Mouse (Mus musculus) erythroblast, adult 5-6 weeks (primary cell): ENCODE results near the gene Shmt1. TPM values are rescaled to one million over a fixed set of nuclear protein-coding genes. Genes with fewer than 3 reads are reported as not detected.

Experiments
- ATAC-seq: replicated peaks from 2 replicates; pipeline ENCODE4 v1.8.0; 2016; ENCODE audit warnings: moderate number of reproducible peaks, mild to moderate bottlenecking, moderate TSS enrichment, inconsistent platforms; ENCODE audit not compliant: poor library complexity, low FRiP score, severe bottlenecking
- total RNA-seq, 2 experiments: library from RNA; stranded (forward) in 1 of 2; stranded (reverse) in 1 of 2; fragments of 150-400 nt in 1 of 2; fragments of 200-764, 138-1000 nt in 1 of 2; gene quantifications; 2 replicates each; pipeline versions ENCODE4 v1.2.3 to v1.2.4; 2015 to 2017; ENCODE audit warnings: low replicate concordance in 2 of 2

The Shmt1 gene
- total RNA-seq, 2 experiments from 2014 or later = 1.5 to 10.9 TPM

- no peak for ATAC-seq
Observed at GRCm38 (mm10) chr11:60800892-60801291, 10.6 kb downstream of the Shmt1 start.

DNA sequence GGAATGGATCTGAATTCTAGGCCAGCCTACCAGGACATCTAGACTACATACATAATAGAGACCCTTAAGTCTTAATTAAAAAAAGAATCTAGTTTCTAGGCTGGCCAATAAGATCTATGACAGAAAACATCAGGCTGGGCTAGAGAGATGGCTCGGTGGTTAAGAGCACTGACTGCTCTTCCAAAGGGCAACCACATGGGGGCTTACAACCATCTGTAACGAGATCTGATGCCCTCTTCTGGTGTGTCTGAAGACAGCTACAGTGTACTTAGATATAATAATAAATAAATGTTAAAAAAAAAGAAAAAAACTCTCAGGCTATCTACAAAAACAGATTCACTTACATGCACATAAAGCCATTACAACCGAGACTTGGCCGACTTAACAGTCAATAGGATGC is 11.5 kb downstream of the Shmt1 start:
- ATAC-seq = no peak

DNA sequence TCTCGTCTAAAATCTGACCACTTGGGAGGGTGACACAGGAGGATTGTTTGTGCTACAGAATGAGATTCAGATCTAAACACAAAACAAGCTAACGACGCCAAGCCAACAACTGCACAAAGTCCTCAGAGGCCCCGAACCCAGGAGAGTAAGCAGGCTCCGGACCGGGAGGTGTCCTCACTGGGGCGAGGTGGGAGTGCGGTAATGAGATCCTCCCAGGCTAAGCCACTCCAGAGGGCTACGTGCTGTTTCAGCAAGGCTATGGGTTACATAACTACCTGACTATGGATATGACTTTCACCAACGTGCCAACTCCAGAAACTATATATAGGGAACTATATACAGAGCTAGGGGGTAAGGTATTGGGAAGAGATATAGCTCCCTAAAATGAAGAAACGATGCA is 15.2 kb downstream of the Shmt1 start:
- ATAC-seq = no peak

GRCm38 (mm10) chr11:60790472-60790871 is 21.0 kb downstream of the Shmt1 start:
- ATAC-seq = no peak

- no peak for ATAC-seq
Observed at GRCm38 (mm10) chr11:60787595-60787994, 23.9 kb downstream of the Shmt1 start.

DNA sequence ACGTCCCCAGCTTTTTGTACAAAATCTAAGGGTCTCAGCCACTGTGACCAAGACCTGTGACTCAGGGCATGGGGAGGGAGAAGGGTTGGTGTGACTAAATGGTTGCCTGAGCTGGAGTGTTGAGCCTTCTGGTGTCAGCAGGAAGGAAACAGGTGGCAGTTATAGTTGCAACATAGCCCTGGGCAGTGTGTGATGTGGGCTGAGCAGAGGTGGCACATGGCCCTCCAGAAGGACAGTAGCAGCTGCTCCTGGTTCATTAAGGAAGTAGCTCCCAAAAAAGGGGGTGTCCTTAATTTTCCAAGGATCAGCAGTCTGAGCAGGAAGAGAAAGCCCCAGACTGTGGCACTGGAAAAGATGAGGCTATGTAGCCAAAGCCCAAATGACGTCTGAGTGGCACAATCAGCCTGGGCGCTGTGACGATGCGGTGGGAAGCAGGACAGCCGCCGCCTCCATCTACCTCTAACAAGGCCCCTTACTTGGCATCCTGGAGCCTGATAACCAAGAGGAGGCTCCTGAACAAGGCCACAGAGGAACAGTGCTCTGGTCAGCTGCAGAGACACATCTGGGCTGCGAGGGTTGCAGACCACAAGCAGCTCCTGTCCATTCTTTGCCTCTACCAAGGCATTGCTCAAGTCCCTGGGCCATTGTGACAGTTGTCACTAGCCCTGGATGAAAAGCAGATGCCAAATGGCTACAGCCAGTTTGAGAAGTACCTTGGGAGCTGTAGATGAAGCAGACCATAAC is 27.2 kb downstream of the Shmt1 start:
- ATAC-seq = no peak

- no peak for ATAC-seq
Observed at GRCm38 (mm10) chr11:60779673-60780189, 31.8 kb downstream of the Shmt1 start.

DNA sequence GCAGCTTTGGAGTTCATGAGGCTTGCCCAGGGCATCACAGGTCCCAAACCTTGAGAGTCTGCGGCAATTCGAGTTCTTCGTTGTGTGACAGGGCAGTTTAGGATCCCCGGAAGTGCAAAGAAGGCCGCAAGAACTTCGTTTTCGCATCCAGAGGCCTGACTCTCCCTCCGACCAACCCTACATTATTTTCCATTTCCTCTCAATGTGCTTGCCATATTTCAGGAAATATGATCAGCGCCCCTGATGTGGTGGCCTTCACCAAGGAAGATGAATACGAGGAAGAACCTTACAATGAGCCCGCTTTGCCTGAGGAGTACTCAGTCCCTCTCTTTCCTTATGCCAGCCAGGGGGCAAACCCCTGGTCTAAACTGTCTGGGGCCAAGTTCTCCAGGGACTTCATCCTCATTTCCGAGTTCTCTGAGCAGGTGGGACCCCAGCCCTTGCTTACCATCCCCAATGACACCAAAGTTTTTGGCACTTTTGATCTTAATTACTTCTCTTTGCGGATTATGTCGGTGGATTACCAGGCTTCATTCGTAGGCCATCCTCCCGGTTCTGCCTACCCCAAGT is 33.6 kb downstream of the Shmt1 start:
- no peak for ATAC-seq

- peak; percentile 90 for ATAC-seq
Observed at GRCm38 (mm10) chr11:60776829-60777740, 34.4 kb downstream of the Shmt1 start, which contains the start of the genes Top3a and Smcr8. TSS of gene Top3a (minus strand) at chr11:60777365. TSS of gene Smcr8 (plus strand) at chr11:60777524.

DNA sequence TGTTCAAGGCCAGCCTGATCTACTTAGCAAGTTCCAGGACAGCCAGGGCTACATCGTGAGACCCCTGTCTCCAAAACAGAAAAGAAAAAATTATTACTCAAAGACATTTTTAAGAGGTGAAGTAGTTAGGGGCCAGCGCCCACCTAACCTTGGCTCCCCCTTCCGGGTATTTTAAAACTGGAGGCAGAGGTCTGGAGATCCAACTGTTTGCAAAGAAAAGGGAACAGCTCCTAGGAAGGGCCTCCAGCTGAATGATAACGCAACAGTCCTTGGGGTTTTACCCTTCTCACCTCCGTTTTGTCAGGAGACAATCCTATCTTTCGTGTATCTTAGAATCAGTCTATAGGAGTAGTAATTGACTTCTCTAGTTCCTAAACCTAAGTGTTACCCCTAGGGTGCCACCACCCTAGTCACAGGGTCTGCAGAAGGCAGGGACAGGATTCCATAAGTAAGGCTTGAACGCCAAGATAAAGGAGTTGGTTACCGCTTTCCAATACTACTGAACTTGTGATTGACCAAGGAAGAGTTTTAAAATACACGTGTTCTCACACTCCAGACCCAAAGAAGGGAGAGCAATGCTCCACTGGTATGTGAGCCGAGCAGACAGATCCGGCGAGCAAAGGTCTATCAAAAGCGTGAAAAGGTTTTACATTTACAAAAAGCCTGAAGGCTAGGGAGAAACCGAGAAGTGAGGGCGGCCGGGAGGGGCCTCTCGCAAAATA is 35.2 kb downstream of the Shmt1 start:
- peak; percentile 13 for ATAC-seq

- ATAC-seq = no peak
Observed at GRCm38 (mm10) chr11:60775578-60775977, 35.9 kb downstream of the Shmt1 start.

DNA sequence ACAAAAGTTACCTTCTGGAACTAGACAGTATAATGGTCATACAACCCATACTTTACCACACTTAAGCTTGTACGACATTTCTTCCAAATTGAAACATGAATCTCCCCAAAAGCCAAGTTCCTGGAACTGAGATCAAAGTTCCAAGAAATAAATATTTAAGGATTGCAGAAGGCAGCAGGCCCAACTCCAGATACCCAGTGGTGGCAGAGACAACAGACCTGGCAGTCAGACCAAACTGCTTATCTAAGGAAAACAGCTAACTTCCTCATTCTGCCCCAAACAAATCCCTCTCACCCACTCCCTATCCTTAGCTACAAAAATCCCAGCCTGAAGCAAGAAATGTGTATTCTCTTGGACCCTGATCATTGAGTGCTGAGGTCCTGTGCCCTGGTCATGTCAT is 36.7 kb downstream of the Shmt1 start:
- ATAC-seq = no peak

- ATAC-seq = no peak
Observed at GRCm38 (mm10) chr11:60774158-60774689, 37.3 kb downstream of the Shmt1 start.

GRCm38 (mm10) chr11:60772161-60772560 is 39.4 kb downstream of the Shmt1 start:
- ATAC-seq = no peak

- ATAC-seq = no peak
Observed at GRCm38 (mm10) chr11:60770776-60771175, 40.7 kb downstream of the Shmt1 start.

DNA sequence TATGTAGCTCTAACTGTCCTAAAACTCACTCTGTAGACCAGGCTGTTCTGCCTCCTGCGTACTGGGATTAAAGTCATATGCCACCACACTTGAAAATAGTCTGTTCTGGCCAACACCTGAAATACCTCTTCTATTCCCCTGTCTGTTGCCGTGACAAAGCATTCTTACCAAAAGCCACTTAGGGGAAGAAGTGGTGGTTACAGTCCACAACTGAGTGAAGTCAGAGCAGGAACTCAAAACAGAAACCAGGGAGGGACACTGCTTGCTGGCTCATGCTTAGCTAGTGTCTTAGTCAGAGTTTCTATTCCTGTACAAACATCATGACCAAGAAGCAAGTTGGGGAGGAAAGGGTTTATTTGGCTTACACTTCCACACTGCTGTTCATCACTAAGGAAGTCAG is 42.2 kb downstream of the Shmt1 start:
- ATAC-seq = no peak

DNA sequence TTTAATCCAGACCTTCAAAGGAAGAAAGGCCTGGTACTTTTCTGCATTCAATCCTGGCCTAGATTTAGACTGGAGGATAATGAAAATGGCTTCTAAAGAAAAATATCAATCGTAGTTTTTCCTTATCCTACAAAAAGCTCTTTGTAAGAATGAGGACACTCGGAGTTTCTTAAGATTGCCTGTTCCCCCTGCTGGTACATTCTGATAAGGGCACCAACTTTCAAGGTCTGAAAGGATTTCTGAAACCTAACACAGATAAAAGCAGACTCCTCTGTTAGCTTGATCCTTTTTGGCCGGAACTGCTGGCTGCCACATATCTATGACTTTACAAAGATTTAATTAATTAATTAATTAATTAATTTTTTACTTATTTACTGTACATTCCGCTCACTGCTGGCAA is 44.5 kb downstream of the Shmt1 start:
- no peak for ATAC-seq

DNA sequence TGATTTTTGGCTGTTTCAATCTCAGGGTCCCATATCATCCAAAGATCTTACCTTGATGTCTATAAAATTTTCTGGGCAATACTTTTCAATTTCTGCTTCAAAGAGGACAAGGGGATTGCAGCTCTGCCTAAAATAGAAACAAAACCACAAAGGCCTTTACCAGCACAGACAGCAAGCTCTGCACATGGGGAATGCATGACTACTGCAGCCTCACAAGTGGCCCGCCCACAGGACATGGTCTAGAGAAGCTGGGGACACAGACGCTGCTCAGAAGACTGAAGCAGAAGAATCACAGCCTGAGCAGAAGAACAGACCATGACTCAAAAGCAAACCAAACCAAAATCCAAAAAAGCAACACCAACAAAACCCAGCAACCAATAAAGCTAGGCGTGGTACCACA is 49.8 kb downstream of the Shmt1 start:
- no peak for ATAC-seq

DNA sequence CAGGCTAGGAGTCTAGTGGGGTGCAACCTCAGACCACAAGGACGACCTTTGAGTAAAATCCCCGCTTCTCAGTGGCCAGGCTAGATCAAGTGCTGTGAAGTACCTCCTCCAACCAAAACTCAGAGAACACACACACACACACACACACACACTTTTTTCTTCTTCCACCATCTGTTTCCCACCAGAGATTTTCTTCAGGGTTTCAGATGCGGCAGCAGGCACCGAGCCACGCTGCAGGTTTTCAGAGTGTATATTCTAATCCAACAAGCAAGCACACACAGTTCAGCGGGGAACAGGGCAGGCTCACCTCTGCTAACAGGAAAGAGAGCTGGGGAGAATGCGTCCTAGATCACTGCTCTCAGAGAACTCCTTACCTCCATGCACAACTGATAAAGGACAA is 55.9 kb downstream of the Shmt1 start:
- ATAC-seq = no peak
